Mouse (Mus musculus): ENCODE measurements around the gene Prkacb. TPM values are rescaled to one million over a fixed set of nuclear protein-coding genes. Genes with fewer than 3 reads are reported as not detected.

The Prkacb gene
- polyA plus RNA-seq, 1 experiment from 2014 or later = 228 TPM

- Histone ChIP-seq H3K9me3 (replicated peaks; ENCODE audit: control insufficient read depth, low read length, poor library complexity, severe bottlenecking) (no peaks in the 10 kb centered on the region), H3K4me2 (ENCODE audit: low read length) (no peak overlapping the region), H3K4me3 (ENCODE audit: low read depth, low read length) (no peak overlapping the region), H3K27ac (ENCODE audit: low read length) (0 out of 2 replicates have a peak overlapping the region, but pooled peaks have one; percentile 10), H3K4me1 (ENCODE audit: control insufficient read depth, insufficient read depth, low read length) (peaks cover 14% of the 10 kb centered on the region), H3K36me3 (ENCODE audit: control insufficient read depth, insufficient read depth, low read length) (no peaks in the 10 kb centered on the region), H3K9ac (ENCODE audit: low read depth, low read length) (no peak overlapping the region), H3K27me3 (ENCODE audit: control insufficient read depth, insufficient read depth, low read depth, low read length) (no peaks in the 10 kb centered on the region)
- ATAC-seq = peak; percentile 47
- 31% methylated on average over 6 of the region's 6 CpGs for WGBS
Measured at GRCm38 (mm10) chr3:146782548-146782947, 30.2 kb downstream of the Prkacb start.

GRCm38 (mm10) chr3:146781131-146781530 is 31.7 kb downstream of the Prkacb start:
- H3K27me3 ChIP-seq (ENCODE audit: control insufficient read depth, insufficient read depth, low read depth, low read length) = no peaks in the 10 kb centered on the region
- ATAC-seq = no peak
- H3K4me2 ChIP-seq (ENCODE audit: low read length) = 0 out of 2 replicates have a peak overlapping the region, but pooled peaks have one; percentile 5

GRCm38 (mm10) chr3:146780241-146780640 is 32.5 kb downstream of the Prkacb start:
- Histone ChIP-seq H3K4me3 (ENCODE audit: low read depth, low read length) (no peak overlapping the region), H3K4me2 (ENCODE audit: low read length) (no peak overlapping the region), H3K9ac (ENCODE audit: low read depth, low read length) (no peak overlapping the region), H3K27me3 (ENCODE audit: control insufficient read depth, insufficient read depth, low read depth, low read length) (no peaks in the 10 kb centered on the region), H3K27ac (ENCODE audit: low read length) (no peak overlapping the region), H3K9me3 (replicated peaks; ENCODE audit: control insufficient read depth, low read length, poor library complexity, severe bottlenecking) (no peaks in the 10 kb centered on the region), H3K4me1 (ENCODE audit: control insufficient read depth, insufficient read depth, low read length) (peaks cover 14% of the 10 kb centered on the region), H3K36me3 (ENCODE audit: control insufficient read depth, insufficient read depth, low read length) (no peaks in the 10 kb centered on the region)
- ATAC-seq = no peak
- WGBS = 54% methylated on average over 3 of the region's 3 CpGs

More at GRCm38 (mm10) chr3:146781131-146781530, 31.7 kb downstream of the Prkacb start:
- Histone ChIP-seq H3K9ac (ENCODE audit: low read depth, low read length) (no peak overlapping the region), H3K4me3 (ENCODE audit: low read depth, low read length) (no peak overlapping the region), H3K4me1 (ENCODE audit: control insufficient read depth, insufficient read depth, low read length) (peaks cover 14% of the 10 kb centered on the region), H3K27ac (ENCODE audit: low read length) (no peak overlapping the region), H3K36me3 (ENCODE audit: control insufficient read depth, insufficient read depth, low read length) (no peaks in the 10 kb centered on the region), H3K9me3 (replicated peaks; ENCODE audit: control insufficient read depth, low read length, poor library complexity, severe bottlenecking) (no peaks in the 10 kb centered on the region)
- WGBS = 20% methylated on average over 11 of the region's 11 CpGs

GRCm38 (mm10) chr3:146778913-146779312 is 33.9 kb downstream of the Prkacb start:
- ATAC-seq = no peak
- H3K4me1 ChIP-seq (ENCODE audit: control insufficient read depth, insufficient read depth, low read length) = peaks cover 10% of the 10 kb centered on the region
- no peaks in the 10 kb centered on the region for H3K27me3 ChIP-seq (ENCODE audit: control insufficient read depth, insufficient read depth, low read depth, low read length)
- H3K4me2 ChIP-seq (ENCODE audit: low read length) = no peak overlapping the region
- H3K27ac ChIP-seq (ENCODE audit: low read length) = no peak overlapping the region
- H3K9me3 ChIP-seq (replicated peaks; ENCODE audit: control insufficient read depth, low read length, poor library complexity, severe bottlenecking) = no peaks in the 10 kb centered on the region
- H3K4me3 ChIP-seq (ENCODE audit: low read depth, low read length) = no peak overlapping the region
- H3K9ac ChIP-seq (ENCODE audit: low read depth, low read length) = no peak overlapping the region
- no peaks in the 10 kb centered on the region for H3K36me3 ChIP-seq (ENCODE audit: control insufficient read depth, insufficient read depth, low read length)
- WGBS = 81% methylated on average over 8 of the region's 8 CpGs

GRCm38 (mm10) chr3:146778451-146778850 is 34.3 kb downstream of the Prkacb start:
- H3K9ac ChIP-seq (ENCODE audit: low read depth, low read length) = no peak overlapping the region
- H3K27ac ChIP-seq (ENCODE audit: low read length) = no peak overlapping the region
- ATAC-seq = no peak
- 84% methylated on average over 2 of the region's 2 CpGs for WGBS
- H3K27me3 ChIP-seq (ENCODE audit: control insufficient read depth, insufficient read depth, low read depth, low read length) = no peaks in the 10 kb centered on the region
- peaks cover 10% of the 10 kb centered on the region for H3K4me1 ChIP-seq (ENCODE audit: control insufficient read depth, insufficient read depth, low read length)
- no peak overlapping the region for H3K4me3 ChIP-seq (ENCODE audit: low read depth, low read length)
- no peaks in the 10 kb centered on the region for H3K9me3 ChIP-seq (replicated peaks; ENCODE audit: control insufficient read depth, low read length, poor library complexity, severe bottlenecking)
- H3K4me2 ChIP-seq (ENCODE audit: low read length) = no peak overlapping the region
- no peaks in the 10 kb centered on the region for H3K36me3 ChIP-seq (ENCODE audit: control insufficient read depth, insufficient read depth, low read length)

GRCm38 (mm10) chr3:146776711-146777110 is 36.1 kb downstream of the Prkacb start:
- Histone ChIP-seq H3K4me3 (ENCODE audit: low read depth, low read length) (no peak overlapping the region), H3K27me3 (ENCODE audit: control insufficient read depth, insufficient read depth, low read depth, low read length) (no peaks in the 10 kb centered on the region), H3K36me3 (ENCODE audit: control insufficient read depth, insufficient read depth, low read length) (no peaks in the 10 kb centered on the region), H3K4me2 (ENCODE audit: low read length) (no peak overlapping the region), H3K4me1 (ENCODE audit: control insufficient read depth, insufficient read depth, low read length) (peaks cover 4% of the 10 kb centered on the region; the same call in 1 of the 2 replicates), H3K9me3 (replicated peaks; ENCODE audit: control insufficient read depth, low read length, poor library complexity, severe bottlenecking) (no peaks in the 10 kb centered on the region), H3K27ac (ENCODE audit: low read length) (no peak overlapping the region), H3K9ac (ENCODE audit: low read depth, low read length) (no peak overlapping the region)
- ATAC-seq = no peak
- 85% methylated on average over 5 of the region's 5 CpGs for WGBS

GRCm38 (mm10) chr3:146770853-146771252 is 41.9 kb downstream of the Prkacb start:
- Histone ChIP-seq H3K9me3 (replicated peaks; ENCODE audit: control insufficient read depth, low read length, poor library complexity, severe bottlenecking) (no peaks in the 10 kb centered on the region), H3K27ac (ENCODE audit: low read length) (peak overlapping the region; percentile 96), H3K9ac (ENCODE audit: low read depth, low read length) (peak overlapping the region; percentile 67; the same call in 1 of the 2 replicates), H3K4me2 (ENCODE audit: low read length) (peak overlapping the region; percentile 64), H3K27me3 (ENCODE audit: control insufficient read depth, insufficient read depth, low read depth, low read length) (no peaks in the 10 kb centered on the region), H3K4me1 (ENCODE audit: control insufficient read depth, insufficient read depth, low read length) (peaks cover 35% of the 10 kb centered on the region), H3K4me3 (ENCODE audit: low read depth, low read length) (peak overlapping the region; percentile 52), H3K36me3 (ENCODE audit: control insufficient read depth, insufficient read depth, low read length) (0 out of 2 replicates have a peak, but pooled peaks cover 4% of the 10 kb centered on the region)
- 62% methylated on average over 2 of the region's 2 CpGs for WGBS
- no peak; the same call in 1 of the 2 replicates for ATAC-seq

GRCm38 (mm10) chr3:146769940-146770659 is 42.7 kb downstream of the Prkacb start:
- Histone ChIP-seq H3K4me2 (ENCODE audit: low read length) (peak overlapping the region; percentile 64), H3K36me3 (ENCODE audit: control insufficient read depth, insufficient read depth, low read length) (0 out of 2 replicates have a peak, but pooled peaks cover 4% of the 10 kb centered on the region), H3K27ac (ENCODE audit: low read length) (peak overlapping the region; percentile 96), H3K9me3 (replicated peaks; ENCODE audit: control insufficient read depth, low read length, poor library complexity, severe bottlenecking) (no peaks in the 10 kb centered on the region), H3K4me3 (ENCODE audit: low read depth, low read length) (peak overlapping the region; percentile 52), H3K27me3 (ENCODE audit: control insufficient read depth, insufficient read depth, low read depth, low read length) (no peaks in the 10 kb centered on the region), H3K4me1 (ENCODE audit: control insufficient read depth, insufficient read depth, low read length) (peaks cover 35% of the 10 kb centered on the region), H3K9ac (ENCODE audit: low read depth, low read length) (peak overlapping the region; percentile 67)
- ATAC-seq = peak; percentile 80
- WGBS = 5% methylated on average over 17 of the region's 17 CpGs

GRCm38 (mm10) chr3:146769569-146769939 is 43.2 kb downstream of the Prkacb start:
- peak overlapping the region; percentile 67 for H3K9ac ChIP-seq (ENCODE audit: low read depth, low read length)
- H3K27me3 ChIP-seq (ENCODE audit: control insufficient read depth, insufficient read depth, low read depth, low read length) = no peaks in the 10 kb centered on the region
- H3K9me3 ChIP-seq (replicated peaks; ENCODE audit: control insufficient read depth, low read length, poor library complexity, severe bottlenecking) = no peaks in the 10 kb centered on the region
- H3K36me3 ChIP-seq (ENCODE audit: control insufficient read depth, insufficient read depth, low read length) = 0 out of 2 replicates have a peak, but pooled peaks cover 4% of the 10 kb centered on the region
- ATAC-seq = peak; percentile 63
- peak overlapping the region; percentile 52 for H3K4me3 ChIP-seq (ENCODE audit: low read depth, low read length)
- 1% methylated on average over 2 of the region's 2 CpGs for WGBS
- peaks cover 35% of the 10 kb centered on the region for H3K4me1 ChIP-seq (ENCODE audit: control insufficient read depth, insufficient read depth, low read length)
- peak overlapping the region; percentile 64 for H3K4me2 ChIP-seq (ENCODE audit: low read length)
- H3K27ac ChIP-seq (ENCODE audit: low read length) = peak overlapping the region; percentile 96

Data from midbrain, embryonic 16.5 days (tissue).